Mouse (Mus musculus): Measurements from ENCODE around the gene 4931429L15Rik.
A peak's percentile ranks its signal among the peaks of the same experiment; 100 is the strongest.
"Not testable (repeated sequence)": the region's sequence is repeated elsewhere in the genome, so short reads cannot be mapped to it uniquely, and the experiment has no call there.

The 4931429L15Rik gene

GRCm38 (mm10) chr9:46319886-46320285 lies at the start of gene 4931429L15Rik:
Gene 4931429L15Rik, minus strand, starts transcription at chr9:46319986.
- not testable (repeated sequence) for DNase-seq (ENCODE audit: low spot score)

- no peak for DNase-seq (ENCODE audit: low spot score)
Measured at GRCm38 (mm10) chr9:46362459-46362858, 42.7 kb upstream of the 4931429L15Rik start.

GRCm38 (mm10) chr9:46361461-46362111 lies 41.8 kb upstream of the 4931429L15Rik start:
- DNase-seq (ENCODE audit: low spot score), result no peak

- peak; percentile 76 for DNase-seq (ENCODE audit: low spot score)
Measured at GRCm38 (mm10) chr9:46353992-46354391, 34.2 kb upstream of the 4931429L15Rik start.

DNA sequence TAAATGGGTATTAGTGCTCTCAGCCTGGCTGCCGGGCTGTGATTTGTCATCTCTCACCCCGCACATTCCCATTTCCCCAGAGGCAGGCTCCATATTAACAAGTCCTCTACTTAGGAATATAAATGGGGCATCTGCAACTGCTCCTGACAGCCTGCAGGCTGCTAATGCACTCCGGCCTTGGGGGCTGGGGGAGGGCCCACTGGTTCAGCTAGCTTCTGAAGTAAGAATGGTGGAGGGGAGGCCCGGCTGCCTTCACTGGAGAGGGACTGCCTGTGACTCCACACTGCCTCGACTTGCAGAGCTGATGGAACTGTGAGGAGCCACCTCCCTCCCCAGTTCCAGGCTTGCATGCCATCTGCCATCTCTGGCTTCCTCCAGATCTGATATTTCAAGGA lies 33.5 kb upstream of the 4931429L15Rik start:
- peak; percentile 50 for DNase-seq (ENCODE audit: low spot score)

- DNase-seq (ENCODE audit: low spot score), result no peak
Measured at GRCm38 (mm10) chr9:46352651-46353329, 33.0 kb upstream of the 4931429L15Rik start.

- peak; percentile 49 for DNase-seq (ENCODE audit: low spot score)
Measured at GRCm38 (mm10) chr9:46350451-46350981, 30.7 kb upstream of the 4931429L15Rik start.

DNA sequence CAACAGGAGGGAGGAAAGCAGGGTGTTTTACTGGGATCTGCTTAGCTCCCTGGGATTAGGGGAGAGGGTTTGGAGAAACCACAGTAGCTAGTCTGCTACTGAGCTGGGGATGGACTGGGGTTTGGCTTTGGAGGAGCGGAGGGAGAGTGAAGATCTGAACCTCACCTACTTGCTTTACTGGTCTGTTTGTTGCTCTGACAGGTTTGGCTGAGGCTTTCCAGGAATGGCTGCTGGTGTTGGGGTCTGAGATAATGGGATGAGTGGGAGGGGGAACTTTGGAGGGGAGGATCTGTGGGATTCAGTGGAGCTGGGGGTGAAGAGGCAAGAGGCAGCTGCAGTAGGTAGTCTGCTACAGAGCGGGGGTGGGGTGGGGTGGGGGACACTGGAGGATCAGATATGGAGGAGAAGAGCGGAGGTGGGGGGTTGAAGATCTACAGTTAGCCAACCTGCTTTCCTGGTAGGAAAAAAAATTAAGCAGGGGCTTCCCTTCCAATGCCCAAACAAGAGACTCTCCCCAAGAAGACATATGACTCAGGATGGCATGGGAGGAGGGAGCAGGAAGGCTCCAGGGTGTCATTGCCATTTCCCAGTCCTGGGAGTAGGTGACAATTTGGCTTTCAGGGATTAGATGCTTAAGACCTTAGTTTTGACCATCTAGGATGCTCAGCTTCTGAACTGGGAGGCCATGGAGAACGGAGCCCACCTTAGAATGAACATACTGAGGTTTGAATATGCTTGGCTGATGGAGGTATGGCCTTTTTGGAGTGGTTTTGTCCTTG lies 26.3 kb upstream of the 4931429L15Rik start:
- DNase-seq (ENCODE audit: low spot score), result no peak

DNA sequence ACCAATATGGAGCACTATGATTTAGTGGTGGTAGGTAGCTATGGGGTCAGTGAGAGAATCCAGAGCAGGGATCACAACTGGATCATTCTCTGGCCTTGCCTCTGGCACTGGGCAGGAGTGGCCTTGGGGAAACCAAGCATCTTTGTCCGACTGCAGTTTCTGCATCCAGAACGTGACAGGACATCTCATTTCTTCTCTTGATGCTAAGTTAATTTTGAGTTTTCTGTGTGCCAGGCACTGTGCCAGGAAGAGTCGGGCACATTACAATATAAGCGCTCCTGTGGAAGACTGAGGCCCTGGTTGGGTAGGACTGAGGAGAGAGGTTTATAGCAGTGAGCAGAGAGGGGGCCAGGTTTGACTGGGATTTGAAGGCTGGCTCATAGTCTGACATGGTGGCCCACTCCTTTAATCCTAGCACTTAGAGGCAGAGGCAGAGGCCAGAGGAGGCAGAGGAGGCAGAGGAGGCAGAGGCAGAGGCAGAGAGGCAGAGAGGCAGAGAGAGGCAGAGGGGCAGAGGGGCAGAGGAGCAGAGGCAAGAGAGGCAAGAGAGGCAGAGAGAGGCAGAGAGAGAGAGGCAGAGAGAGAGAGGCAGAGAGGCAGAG lies 19.4 kb upstream of the 4931429L15Rik start:
- DNase-seq (ENCODE audit: low spot score), result no peak

DNA sequence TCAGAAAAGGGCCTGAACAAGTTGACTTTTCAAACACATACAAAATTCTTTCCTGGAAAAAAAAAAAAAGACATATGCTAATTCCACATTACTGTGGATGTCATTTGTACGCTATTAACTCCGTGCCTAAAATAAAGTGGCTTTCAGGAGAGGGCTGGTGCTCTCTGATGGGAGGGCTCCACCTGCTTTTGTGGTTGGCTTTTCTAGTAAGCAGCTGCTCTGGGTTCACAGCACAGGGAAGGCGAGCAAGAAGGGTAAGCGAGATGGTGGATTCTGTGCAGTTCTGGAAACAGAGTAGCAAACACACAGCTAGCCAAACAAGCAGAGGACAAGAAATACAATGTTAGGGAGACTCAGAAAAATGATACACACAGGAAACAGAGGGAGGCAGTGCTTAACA lies 18.6 kb upstream of the 4931429L15Rik start:
- no peak for DNase-seq (ENCODE audit: low spot score)

DNA sequence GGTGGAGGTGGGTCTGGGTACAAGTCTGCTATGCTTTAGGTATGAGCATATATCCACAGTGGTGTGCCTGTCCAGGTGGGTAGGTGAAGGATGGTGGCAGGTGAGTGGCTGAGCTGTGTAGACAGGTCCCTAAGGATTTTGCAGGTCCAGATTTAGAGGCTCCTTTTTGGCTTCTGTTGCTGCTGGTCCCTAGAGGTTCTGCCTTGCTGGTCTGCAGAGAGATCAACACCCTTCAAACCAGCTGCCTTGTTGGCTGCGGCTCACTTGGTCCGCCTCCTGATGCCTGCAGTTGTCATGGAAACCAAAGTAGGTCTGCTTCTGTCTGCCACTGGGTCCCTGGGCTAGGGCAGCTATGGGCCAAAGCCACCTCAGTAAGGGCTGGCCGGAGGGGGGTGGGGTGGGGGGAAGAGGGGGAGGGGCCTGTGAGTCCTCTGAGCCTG lies 18.1 kb upstream of the 4931429L15Rik start:
- DNase-seq (ENCODE audit: low spot score), result peak; percentile 92

DNA sequence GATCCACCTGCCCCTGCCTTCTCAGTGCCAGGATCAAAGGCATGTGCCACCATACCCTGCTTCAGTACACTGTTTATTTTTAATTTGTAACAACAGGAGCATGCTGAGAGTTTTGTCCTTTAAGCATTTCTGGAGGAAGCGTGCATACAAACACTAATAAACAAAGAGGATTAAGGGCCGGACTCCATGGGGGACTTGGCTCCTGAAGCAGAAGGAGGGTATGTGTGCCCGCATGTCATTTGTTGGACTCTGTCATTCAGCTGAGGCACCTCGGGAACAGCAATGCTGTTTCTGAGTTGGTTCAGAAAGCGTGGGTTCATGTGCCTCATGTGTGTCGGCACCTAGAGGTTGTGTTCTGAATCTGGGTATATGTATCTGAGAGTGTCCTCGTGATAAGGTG lies 17.5 kb upstream of the 4931429L15Rik start:
- no peak for DNase-seq (ENCODE audit: low spot score)

DNA sequence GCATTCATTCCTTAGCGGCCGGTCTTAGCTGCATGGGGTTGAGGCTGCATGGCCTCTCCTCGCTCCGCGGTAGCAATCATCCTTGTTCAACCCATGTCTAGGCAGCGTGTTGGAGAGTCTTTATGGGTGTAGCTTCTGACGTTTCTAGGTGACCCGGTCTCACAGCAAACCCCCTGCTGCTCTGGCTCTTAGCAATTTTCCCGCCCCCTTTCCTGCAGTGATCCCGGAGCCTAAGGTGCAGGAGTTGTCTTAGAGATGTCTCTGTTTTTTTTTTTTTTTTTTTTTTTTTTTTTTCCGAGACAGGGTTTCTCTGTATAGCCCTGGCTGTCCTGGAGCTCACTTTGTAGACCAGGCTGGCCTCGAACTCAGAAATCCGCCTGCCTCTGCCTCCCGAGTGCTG lies 16.5 kb upstream of the 4931429L15Rik start:
- DNase-seq (ENCODE audit: low spot score), result not testable (repeated sequence)

DNA sequence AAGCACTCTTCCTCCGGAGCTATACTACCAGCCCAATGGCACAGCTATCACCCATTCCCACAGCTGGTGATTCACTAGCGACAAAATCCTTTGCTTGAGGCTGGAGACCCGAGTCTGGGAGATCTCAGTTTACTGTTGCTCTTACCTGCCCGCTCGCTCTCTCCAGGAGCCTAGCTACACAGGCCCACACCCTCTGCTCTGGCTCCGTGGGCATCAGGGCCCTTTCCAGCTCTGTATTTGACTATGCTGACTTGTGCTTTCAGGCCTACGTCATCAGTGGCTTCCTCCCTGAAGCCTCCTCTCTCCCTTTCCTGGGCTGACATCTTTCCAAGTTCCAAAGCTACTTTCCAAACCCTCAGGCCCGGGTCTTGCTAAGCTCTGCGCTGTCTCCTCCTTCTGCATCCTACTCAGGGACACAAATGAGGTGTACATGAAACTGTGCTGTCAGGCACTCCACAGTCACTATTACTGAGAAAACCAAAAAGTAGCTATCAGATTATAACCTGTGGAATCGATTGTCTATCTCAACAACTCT lies 15.7 kb upstream of the 4931429L15Rik start:
- no peak for DNase-seq (ENCODE audit: low spot score)

DNA sequence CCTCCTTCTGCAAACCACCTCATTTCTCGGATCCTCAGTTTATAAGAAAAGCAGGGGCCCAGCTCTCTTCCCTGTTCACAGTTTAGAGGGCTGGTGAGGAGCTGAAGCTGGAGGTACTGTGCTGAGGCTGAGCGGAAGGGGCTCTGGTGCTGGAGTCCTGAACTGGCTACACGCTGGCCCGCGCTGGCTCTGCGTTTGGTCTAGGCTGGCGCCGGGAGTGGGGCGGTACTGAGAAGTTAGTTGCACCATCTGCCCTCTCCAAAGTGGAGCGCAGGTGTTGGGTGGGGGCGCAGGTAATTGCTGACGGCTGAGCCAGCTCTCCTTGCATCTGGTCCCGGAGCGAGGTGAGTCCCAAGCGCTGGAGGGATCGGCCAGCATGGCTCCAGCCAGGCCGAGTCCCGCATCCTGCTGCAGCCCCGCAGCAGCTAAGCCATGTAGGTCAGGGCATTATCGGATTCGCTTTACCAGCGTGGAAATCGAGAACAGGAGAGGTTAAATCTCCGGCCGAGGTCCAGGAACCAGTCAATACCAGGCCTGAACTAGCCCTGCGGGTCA lies 14.8 kb upstream of the 4931429L15Rik start:
- DNase-seq (ENCODE audit: low spot score), result no peak

DNA sequence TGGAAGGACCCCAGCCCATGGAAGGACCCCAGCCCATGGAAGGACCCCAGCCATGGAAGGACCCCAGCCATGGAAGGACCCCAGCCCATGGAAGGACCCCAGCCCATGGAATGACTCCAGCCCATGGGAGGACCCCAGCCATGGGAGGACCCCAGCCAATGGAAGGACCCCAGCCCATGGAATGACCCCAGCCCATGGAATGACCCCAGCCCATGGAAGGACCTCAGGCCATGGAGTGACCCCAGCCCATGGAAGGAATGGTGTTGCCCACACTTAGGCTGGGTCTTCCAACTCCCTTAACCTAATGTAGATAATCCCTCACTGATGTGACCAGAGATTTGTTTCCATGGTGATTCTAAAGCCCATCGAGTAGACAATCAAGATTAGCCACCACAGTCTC lies 11.5 kb upstream of the 4931429L15Rik start:
- no peak for DNase-seq (ENCODE audit: low spot score)

DNA sequence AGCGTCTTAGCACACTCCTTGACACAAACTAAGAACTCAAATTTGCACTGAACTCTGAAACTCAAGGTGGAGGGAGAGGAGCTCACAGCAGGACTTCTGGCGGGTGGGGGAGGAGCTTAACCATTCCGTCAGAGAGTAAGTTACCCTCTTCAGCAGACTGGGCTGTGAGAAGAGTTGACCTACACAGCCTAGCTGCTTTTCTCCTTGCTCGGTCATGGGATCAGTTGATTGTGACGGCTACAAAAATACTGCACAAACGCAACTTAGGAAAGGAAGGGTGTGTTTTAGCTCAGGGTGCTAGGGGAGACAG lies 10.8 kb upstream of the 4931429L15Rik start:
- DNase-seq (ENCODE audit: low spot score), result no peak

DNA sequence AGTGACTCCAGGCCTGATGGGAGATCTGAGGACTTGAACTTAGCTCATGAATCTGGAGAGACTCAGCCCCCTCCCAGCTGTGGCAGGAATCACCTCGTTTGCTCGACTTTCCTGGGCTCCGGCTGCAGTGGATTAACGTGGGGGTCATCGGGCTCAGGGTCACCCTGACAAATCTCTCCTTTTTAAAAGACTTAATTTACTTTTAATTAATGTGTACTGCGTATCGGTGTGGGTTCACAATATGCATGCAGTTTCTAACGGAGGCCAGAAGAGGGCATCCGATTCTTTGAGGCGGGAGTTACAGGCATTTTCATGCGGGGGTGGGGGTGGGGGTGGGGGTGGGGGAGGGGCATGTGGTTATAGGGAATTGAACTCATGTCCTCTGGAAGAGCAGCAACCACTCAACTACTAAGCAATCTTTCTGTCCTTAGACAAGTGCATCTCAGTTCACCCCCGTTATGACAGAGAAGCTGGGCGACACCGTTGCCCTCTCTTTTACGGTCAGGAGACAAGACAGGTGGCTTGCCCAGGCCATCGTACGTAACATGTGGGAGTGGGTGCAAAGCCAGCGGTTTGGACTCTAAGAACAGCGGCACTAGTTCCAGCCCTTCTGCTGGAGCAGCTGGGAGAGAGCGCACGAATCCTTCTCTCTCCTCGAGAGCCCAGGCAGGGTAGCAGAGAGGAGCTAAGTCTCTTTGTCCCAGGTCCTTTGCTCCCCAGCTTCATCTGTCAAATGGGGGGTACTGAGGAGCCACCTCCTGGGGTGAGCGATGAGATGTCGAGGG lies 10.2 kb upstream of the 4931429L15Rik start:
- no peak for DNase-seq (ENCODE audit: low spot score)

DNA sequence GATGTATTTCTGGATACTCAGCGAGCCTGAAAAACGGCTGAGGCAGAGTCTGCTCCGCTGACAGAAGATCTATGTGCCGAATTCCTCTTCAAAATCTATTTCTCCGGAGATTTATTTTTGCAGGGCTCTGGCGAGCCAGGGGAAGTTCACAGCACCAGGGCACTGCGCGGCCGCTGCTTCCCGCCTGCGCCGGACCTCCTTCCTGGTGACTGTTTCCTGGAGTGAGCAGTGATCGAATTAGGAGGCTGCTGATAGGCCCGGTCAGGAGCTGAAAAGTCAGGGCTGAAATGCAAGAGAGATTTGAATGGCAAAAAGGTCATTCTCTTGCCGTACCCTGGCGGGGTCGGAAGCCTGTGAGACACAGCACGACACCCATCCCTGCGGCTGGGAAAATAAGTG lies 9.5 kb upstream of the 4931429L15Rik start:
- peak; percentile 66 for DNase-seq (ENCODE audit: low spot score)

GRCm38 (mm10) chr9:46328572-46329249 lies 8.9 kb upstream of the 4931429L15Rik start:
- peak; percentile 71 for DNase-seq (ENCODE audit: low spot score)

Data from MN1 (cell line).